Mouse (Mus musculus) stomach, postnatal 0 days (tissue): ENCODE data around the gene Urgcp.

Experiments used
- CTCF ChIP-seq: IDR thresholded peaks from 2 replicates; pipeline ENCODE4 v1.5.1; 2016; ENCODE audit warnings: antibody characterized with exemption, low read depth, mild to moderate bottlenecking, moderate library complexity
- EP300 ChIP-seq: optimal IDR thresholded peaks from 2 replicates; pipeline ENCODE3; 2016; ENCODE audit warnings: antibody characterized with exemption

DNA sequence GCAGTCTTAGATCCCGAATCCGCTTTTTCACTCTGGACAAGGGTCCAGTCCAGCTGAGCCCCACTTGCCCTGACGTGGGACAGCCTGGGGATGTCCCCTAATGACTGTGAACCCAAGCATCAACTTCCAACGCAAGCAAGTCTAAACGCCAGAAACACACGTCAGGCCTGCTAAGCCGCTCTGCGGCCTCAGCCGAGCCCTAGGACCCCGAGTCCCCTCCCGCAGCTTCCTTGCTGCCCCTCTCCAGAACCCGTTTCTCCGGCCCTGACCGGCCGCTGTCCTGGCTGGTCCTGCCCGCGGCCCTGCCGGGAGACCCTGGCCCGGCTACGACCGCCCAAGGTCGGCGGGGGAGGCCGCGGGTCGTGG lies 21.6 kb downstream of the Urgcp start:
- no peak for TF ChIP-seq EP300
- no peak for TF ChIP-seq CTCF
